Mouse (Mus musculus): Measurements from ENCODE around the gene Mgat5. TPM values are rescaled to one million over a fixed set of nuclear protein-coding genes. Genes with fewer than 3 reads are reported as not detected.

The Mgat5 gene
- polyA plus RNA-seq, 1 experiment from 2014 or later, result 16.3 TPM

DNA sequence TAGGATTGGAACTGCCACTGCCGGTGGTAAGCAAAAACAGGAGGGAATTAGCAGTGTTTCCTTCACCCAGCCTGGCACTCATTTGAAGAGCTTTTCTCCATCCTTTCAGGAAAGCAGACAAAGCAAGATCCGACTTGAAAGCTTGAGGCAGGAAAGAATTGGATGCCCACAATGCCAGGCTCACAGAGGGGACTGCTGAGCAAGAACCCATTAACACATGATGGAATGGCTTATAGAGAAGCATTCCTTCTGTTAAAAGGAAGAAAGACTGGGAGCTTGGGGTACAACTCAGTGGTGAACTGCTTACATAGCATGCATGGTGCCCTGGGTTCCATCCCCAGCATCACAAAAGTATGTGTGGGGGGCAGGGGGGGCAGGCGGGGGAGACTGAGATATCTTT is 80.2 kb downstream of the Mgat5 start:
- DNase-seq (ENCODE audit: low spot score), result no peak
- Histone ChIP-seq H3K9ac (no peak overlapping the region), H3K27ac (no peak overlapping the region), H3K36me3 (replicated peaks; ENCODE audit: control insufficient read depth, insufficient read depth) (no peaks in the 10 kb centered on the region), H3K4me3 (replicated peaks; ENCODE audit: low read length) (no peak overlapping the region), H3K4me1 (replicated peaks; ENCODE audit: control insufficient read depth, insufficient read depth, low read length) (no peaks in the 10 kb centered on the region), H3K4me2 (replicated peaks) (no peak overlapping the region), H3K27me3 (ENCODE audit: control insufficient read depth, insufficient read depth, low read length) (no peaks in the 10 kb centered on the region), H3K9me3 (ENCODE audit: control insufficient read depth, low read length) (no peaks in the 10 kb centered on the region)
- no peak for ATAC-seq (ENCODE audit: low FRiP score)
- 53% methylated on average over 3 of the region's 3 CpGs for WGBS

DNA sequence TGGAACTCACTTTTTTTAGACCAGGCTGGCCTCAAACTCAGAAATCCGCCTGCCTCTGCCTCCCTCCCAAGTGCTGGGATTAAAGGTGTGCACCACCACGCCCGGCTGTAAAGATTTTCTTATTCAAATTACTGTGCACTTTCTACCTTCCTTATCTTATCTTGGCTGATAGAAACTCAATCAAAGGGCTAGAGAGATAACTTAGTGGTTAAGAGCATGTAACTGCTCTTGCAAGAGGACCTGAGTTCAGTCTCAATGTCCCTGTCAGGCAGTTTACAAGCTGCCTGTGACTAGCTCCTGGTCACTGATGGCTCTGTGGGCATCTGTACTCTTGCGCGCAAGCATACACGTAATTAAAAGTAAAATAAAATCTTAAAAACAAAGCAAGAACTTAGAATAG is 82.7 kb downstream of the Mgat5 start:
- no peak overlapping the region for H3K27ac ChIP-seq
- 97% methylated on average over 6 of the region's 6 CpGs for WGBS

DNA sequence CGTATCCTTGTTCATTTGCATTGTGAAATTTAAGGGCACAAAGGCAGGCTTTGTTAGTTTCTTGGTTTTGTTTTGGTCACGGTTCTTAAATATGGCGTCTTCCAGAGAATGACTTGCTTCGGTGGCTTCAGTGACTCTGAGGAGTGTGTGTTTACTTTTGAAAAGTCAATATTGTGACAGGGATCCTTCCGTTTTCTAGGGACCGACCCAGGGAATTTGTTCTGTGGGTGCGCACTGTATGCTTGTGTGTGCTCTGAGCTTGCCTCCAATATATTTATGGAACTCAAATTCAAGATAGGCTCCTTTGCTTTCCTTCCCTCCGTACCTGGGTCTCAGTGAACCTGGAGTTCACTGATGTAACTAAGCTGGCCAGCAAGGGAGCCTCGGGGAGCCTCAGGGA is 86.1 kb downstream of the Mgat5 start:
- no peak for ATAC-seq (ENCODE audit: low FRiP score)
- Histone ChIP-seq H3K4me1 (replicated peaks; ENCODE audit: control insufficient read depth, insufficient read depth, low read length) (0 out of 2 replicates have a peak, but pooled peaks cover 3% of the 10 kb centered on the region), H3K9ac (no peak overlapping the region), H3K4me2 (replicated peaks) (no peak overlapping the region), H3K4me3 (replicated peaks; ENCODE audit: low read length) (no peak overlapping the region), H3K9me3 (ENCODE audit: control insufficient read depth, low read length) (no peaks in the 10 kb centered on the region), H3K27ac (no peak overlapping the region), H3K36me3 (replicated peaks; ENCODE audit: control insufficient read depth, insufficient read depth) (no peaks in the 10 kb centered on the region), H3K27me3 (ENCODE audit: control insufficient read depth, insufficient read depth, low read length) (no peaks in the 10 kb centered on the region)
- 48% methylated on average over 9 of the region's 9 CpGs for WGBS
- no peak for DNase-seq (ENCODE audit: low spot score)

More for the DNA sequence above, 82.7 kb downstream of the Mgat5 start:
- Histone ChIP-seq H3K4me1 (replicated peaks; ENCODE audit: control insufficient read depth, insufficient read depth, low read length) (0 out of 2 replicates have a peak, but pooled peaks cover 3% of the 10 kb centered on the region), H3K36me3 (replicated peaks; ENCODE audit: control insufficient read depth, insufficient read depth) (no peaks in the 10 kb centered on the region), H3K4me3 (replicated peaks; ENCODE audit: low read length) (no peak overlapping the region), H3K9me3 (ENCODE audit: control insufficient read depth, low read length) (no peaks in the 10 kb centered on the region), H3K9ac (no peak overlapping the region), H3K4me2 (replicated peaks) (no peak overlapping the region), H3K27me3 (ENCODE audit: control insufficient read depth, insufficient read depth, low read length) (no peaks in the 10 kb centered on the region)
- no peak for DNase-seq (ENCODE audit: low spot score)
- ATAC-seq (ENCODE audit: low FRiP score), result no peak

DNA sequence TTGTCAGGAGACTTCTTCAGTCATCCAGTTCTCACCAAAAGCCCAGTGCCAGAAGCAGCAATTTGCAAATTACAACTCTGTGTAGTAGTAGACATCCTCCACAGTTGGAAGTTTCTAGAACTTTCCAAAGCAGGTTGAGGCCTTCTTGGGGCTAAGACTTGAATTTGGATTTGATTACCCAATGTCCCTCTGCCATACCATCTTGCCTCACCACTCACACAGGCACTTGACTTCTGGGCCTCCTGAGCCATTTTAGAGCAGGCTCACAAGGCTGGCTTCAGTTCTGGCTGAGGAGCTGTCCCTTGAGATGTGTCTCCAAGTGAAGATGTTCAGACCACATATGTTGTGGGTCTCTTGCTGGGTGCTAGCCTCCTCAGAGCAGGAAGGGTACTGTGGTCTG is 86.9 kb downstream of the Mgat5 start:
- Histone ChIP-seq H3K9me3 (ENCODE audit: control insufficient read depth, low read length) (no peaks in the 10 kb centered on the region), H3K4me1 (replicated peaks; ENCODE audit: control insufficient read depth, insufficient read depth, low read length) (0 out of 2 replicates have a peak, but pooled peaks cover 3% of the 10 kb centered on the region), H3K4me2 (replicated peaks) (no peak overlapping the region), H3K36me3 (replicated peaks; ENCODE audit: control insufficient read depth, insufficient read depth) (no peaks in the 10 kb centered on the region), H3K9ac (no peak overlapping the region), H3K27me3 (ENCODE audit: control insufficient read depth, insufficient read depth, low read length) (no peaks in the 10 kb centered on the region), H3K4me3 (replicated peaks; ENCODE audit: low read length) (no peak overlapping the region), H3K27ac (no peak overlapping the region)
- ATAC-seq (ENCODE audit: low FRiP score) (no peak), DNase-seq (ENCODE audit: low spot score) (no peak)

DNA sequence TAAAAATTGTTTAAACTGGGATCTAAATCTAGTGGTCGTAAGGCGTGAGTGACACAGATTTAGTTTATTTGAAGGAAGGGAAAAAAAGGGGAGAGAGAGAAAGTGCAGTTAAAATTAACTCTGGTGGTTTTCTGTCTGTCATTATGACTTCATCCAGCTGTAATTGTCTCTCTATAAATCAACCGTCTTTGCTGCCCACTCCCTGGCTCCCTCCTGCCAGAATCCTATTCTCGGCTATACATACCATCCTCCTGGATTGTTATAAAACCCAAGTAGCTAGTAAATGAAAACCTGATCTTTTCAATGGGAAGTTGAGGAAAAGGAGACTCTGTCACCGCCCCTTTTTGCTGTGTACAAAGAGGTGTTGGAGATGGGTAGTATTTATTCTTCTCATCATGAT is 88.5 kb downstream of the Mgat5 start:
- ATAC-seq (ENCODE audit: low FRiP score), result no peak
- Histone ChIP-seq H3K4me1 (replicated peaks; ENCODE audit: control insufficient read depth, insufficient read depth, low read length) (0 out of 2 replicates have a peak, but pooled peaks cover 3% of the 10 kb centered on the region), H3K4me3 (replicated peaks; ENCODE audit: low read length) (no peak overlapping the region), H3K36me3 (replicated peaks; ENCODE audit: control insufficient read depth, insufficient read depth) (no peaks in the 10 kb centered on the region), H3K9ac (no peak overlapping the region), H3K9me3 (ENCODE audit: control insufficient read depth, low read length) (no peaks in the 10 kb centered on the region), H3K27me3 (ENCODE audit: control insufficient read depth, insufficient read depth, low read length) (no peaks in the 10 kb centered on the region), H3K4me2 (replicated peaks) (no peak overlapping the region), H3K27ac (no peak overlapping the region)
- 68% methylated on average over 5 of the region's 5 CpGs for WGBS
- DNase-seq (ENCODE audit: low spot score), result no peak

DNA sequence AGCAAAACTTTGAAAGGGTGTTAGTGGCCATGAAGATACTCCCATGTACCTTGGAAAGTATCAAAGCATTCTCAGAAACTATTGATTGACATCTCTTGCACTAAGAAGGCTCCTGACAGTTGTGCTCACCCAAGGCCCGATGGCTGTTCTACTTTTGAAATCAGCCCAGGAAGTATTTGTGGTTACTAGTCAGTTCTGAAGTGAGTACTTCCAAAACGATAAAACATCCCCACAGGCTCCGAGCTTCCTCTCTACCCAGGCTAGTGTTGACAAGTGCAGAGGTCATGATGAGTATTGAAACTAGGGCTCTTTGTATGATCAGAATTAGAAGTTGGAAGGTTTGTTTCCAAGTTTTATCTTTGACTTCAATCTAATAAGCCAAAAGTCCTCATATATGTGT is 92.0 kb downstream of the Mgat5 start:
- Histone ChIP-seq H3K27me3 (ENCODE audit: control insufficient read depth, insufficient read depth, low read length) (no peaks in the 10 kb centered on the region), H3K4me2 (replicated peaks) (no peak overlapping the region), H3K9me3 (ENCODE audit: control insufficient read depth, low read length) (no peaks in the 10 kb centered on the region), H3K4me3 (replicated peaks; ENCODE audit: low read length) (no peak overlapping the region), H3K9ac (no peak overlapping the region), H3K27ac (no peak overlapping the region), H3K4me1 (replicated peaks; ENCODE audit: control insufficient read depth, insufficient read depth, low read length) (no peaks in the 10 kb centered on the region), H3K36me3 (replicated peaks; ENCODE audit: control insufficient read depth, insufficient read depth) (no peaks in the 10 kb centered on the region)
- 94% methylated on average over 3 of the region's 3 CpGs for WGBS
- ATAC-seq (ENCODE audit: low FRiP score) (no peak), DNase-seq (ENCODE audit: low spot score) (no peak)

DNA sequence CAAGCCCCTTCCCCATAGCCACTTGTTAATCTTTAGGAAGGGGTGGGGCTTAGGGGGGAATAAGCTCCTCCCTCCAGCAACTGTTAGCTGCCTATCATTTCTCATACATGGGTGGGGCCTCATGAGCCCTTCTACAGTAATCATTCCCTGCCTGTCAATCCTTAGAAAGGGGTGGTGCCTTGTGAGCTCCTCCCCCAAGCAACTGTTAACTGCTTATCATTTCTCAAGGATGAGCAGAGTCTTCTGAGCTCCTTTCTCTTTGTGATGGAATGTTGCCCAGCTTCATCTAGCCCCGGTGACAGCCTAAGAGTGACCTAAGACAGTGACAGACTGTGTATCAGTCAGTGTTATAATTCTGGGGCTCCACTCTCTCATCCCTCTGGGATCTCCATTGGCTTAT is 95.0 kb downstream of the Mgat5 start:
- no peaks in the 10 kb centered on the region for H3K9me3 ChIP-seq (ENCODE audit: control insufficient read depth, low read length)
- no peaks in the 10 kb centered on the region for H3K27me3 ChIP-seq (ENCODE audit: control insufficient read depth, insufficient read depth, low read length)
- H3K36me3 ChIP-seq (replicated peaks; ENCODE audit: control insufficient read depth, insufficient read depth), result no peaks in the 10 kb centered on the region
- no peak overlapping the region for H3K4me3 ChIP-seq (replicated peaks; ENCODE audit: low read length)
- no peak overlapping the region for H3K4me2 ChIP-seq (replicated peaks)
- no peak for DNase-seq (ENCODE audit: low spot score)
- no peak overlapping the region for H3K27ac ChIP-seq
- H3K9ac ChIP-seq, result no peak overlapping the region
- WGBS, result 92% methylated on average over 1 of the region's 1 CpGs
- ATAC-seq (ENCODE audit: low FRiP score), result no peak; the same call in 1 of the 2 replicates
- no peaks in the 10 kb centered on the region for H3K4me1 ChIP-seq (replicated peaks; ENCODE audit: control insufficient read depth, insufficient read depth, low read length)

DNA sequence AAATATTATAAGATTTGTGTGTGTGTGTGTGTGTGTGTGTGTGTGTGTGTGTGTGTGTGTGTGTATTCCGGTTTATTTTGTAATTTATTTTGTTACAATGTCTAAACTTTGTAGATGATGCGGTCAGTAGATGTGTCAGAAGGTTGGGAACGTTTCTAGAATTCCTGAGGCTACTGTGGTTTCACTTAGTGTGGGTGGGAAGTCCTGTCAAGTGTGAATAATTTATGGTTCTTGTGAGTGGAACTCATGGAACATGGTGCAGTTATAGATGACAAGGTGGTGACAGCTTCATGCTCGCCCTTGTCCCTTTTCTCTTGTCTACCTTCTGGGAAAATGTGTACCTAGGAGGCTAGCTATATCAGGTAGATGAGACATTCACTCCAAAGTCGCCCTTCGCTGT is 96.2 kb downstream of the Mgat5 start:
- Histone ChIP-seq H3K4me3 (replicated peaks; ENCODE audit: low read length) (no peak overlapping the region), H3K4me1 (replicated peaks; ENCODE audit: control insufficient read depth, insufficient read depth, low read length) (no peaks in the 10 kb centered on the region), H3K36me3 (replicated peaks; ENCODE audit: control insufficient read depth, insufficient read depth) (no peaks in the 10 kb centered on the region), H3K27ac (no peak overlapping the region), H3K9ac (no peak overlapping the region), H3K9me3 (ENCODE audit: control insufficient read depth, low read length) (no peaks in the 10 kb centered on the region), H3K27me3 (ENCODE audit: control insufficient read depth, insufficient read depth, low read length) (no peaks in the 10 kb centered on the region), H3K4me2 (replicated peaks) (no peak overlapping the region)
- ATAC-seq (ENCODE audit: low FRiP score) (no peak), DNase-seq (ENCODE audit: low spot score) (no peak)
- 91% methylated on average over 6 of the region's 6 CpGs for WGBS

DNA sequence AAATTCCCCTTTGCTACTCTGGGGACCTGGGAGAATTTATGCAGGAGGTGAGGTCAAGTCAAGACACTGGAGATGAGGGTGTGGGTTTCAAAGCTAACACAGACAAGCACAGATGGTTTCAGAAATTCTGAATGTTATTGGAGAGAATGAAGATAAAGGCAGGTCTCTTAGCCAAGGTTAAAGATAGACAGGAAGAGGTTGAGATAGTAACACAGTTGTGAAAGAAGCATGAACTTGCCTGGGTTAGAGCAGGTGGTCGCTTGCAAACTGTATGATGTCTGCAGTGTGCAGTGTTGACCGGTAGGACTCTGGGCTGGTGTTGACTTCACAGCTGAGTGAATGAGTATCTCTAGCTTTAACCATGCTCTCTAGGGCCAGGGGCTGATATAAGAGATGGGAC is 97.8 kb downstream of the Mgat5 start:
- Histone ChIP-seq H3K4me3 (replicated peaks; ENCODE audit: low read length) (no peak overlapping the region), H3K4me1 (replicated peaks; ENCODE audit: control insufficient read depth, insufficient read depth, low read length) (no peaks in the 10 kb centered on the region), H3K9ac (no peak overlapping the region), H3K27me3 (ENCODE audit: control insufficient read depth, insufficient read depth, low read length) (no peaks in the 10 kb centered on the region), H3K4me2 (replicated peaks) (no peak overlapping the region), H3K27ac (no peak overlapping the region), H3K9me3 (ENCODE audit: control insufficient read depth, low read length) (no peaks in the 10 kb centered on the region), H3K36me3 (replicated peaks; ENCODE audit: control insufficient read depth, insufficient read depth) (0 out of 2 replicates have a peak, but pooled peaks cover 3% of the 10 kb centered on the region)
- 98% methylated on average over 2 of the region's 2 CpGs for WGBS
- ATAC-seq (ENCODE audit: low FRiP score) (no peak), DNase-seq (ENCODE audit: low spot score) (no peak)

DNA sequence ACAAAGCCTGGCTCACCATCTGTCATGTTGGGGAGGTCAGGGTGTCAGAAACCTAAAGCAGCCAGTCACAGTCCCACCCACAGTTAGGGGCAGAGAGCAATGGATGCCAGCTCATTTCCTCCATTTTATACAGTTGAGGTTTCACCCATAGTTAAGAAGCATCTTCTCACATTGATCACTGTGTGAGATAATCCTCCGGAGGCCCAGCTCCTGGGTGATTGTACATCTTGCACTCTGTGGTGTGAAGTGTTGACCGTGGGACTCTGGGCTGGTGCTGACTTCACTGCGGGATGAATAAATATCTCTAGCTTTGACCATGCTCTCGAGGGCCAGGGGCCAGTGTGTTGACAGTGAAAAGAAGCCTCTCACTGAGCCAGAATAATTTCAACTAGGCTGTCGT is 99.0 kb downstream of the Mgat5 start:
- Histone ChIP-seq H3K4me2 (replicated peaks) (no peak overlapping the region), H3K27me3 (ENCODE audit: control insufficient read depth, insufficient read depth, low read length) (no peaks in the 10 kb centered on the region), H3K9me3 (ENCODE audit: control insufficient read depth, low read length) (no peaks in the 10 kb centered on the region), H3K4me3 (replicated peaks; ENCODE audit: low read length) (no peak overlapping the region), H3K9ac (no peak overlapping the region), H3K36me3 (replicated peaks; ENCODE audit: control insufficient read depth, insufficient read depth) (0 out of 2 replicates have a peak, but pooled peaks cover 3% of the 10 kb centered on the region), H3K27ac (no peak overlapping the region), H3K4me1 (replicated peaks; ENCODE audit: control insufficient read depth, insufficient read depth, low read length) (no peaks in the 10 kb centered on the region)
- ATAC-seq (ENCODE audit: low FRiP score) (no peak), DNase-seq (ENCODE audit: low spot score) (no peak)
- WGBS, result 73% methylated on average over 5 of the region's 5 CpGs

All from hindbrain, embryonic 14.5 days (tissue).